Mouse (Mus musculus): Measurements from ENCODE around the gene Trim80.

DNA sequence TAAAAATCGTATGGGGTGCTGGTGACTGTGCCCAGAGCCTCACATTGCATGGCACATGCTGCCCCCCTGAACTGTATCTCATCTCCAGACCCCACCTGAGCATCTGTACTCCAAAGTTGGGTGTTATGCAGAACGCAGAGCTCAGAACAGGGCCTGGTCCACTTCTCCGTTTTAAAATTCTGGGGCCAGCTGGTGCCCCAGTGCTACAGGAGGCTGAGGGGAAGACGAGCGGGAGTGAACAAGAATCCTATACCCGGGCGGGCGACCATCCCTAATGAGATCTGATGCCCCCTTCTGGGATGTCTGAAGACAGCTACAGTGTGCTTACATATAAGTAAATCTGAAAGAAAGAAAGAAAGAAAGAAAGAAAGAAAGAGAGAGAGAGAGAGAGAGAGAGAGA, 20.6 kb downstream of the Trim80 start:
- TF ChIP-seq TCF12 (IDR thresholded peaks at IDR 0.05; ENCODE audit: insufficient read depth, poor library complexity, severe bottlenecking) (no peak), CEBPB (IDR thresholded peaks at IDR 0.05; ENCODE audit: insufficient read depth, poor library complexity, severe bottlenecking) (no peak), REST (IDR thresholded peaks at IDR 0.05; ENCODE audit: insufficient read depth, insufficient read length) (no peak), POLR2A (IDR thresholded peaks at IDR 0.05; ENCODE audit: insufficient read length, low read depth) (no peak), USF1 (IDR thresholded peaks at IDR 0.05; ENCODE audit: low read depth) (no peak), MYOD1 (IDR thresholded peaks at IDR 0.05; ENCODE audit: control insufficient read depth in 1 of 3, insufficient read length in 2 of 3, low read depth in 2 of 3) (no peak), MAX (IDR thresholded peaks at IDR 0.05; ENCODE audit: low read depth) (no peak), MYOG (IDR thresholded peaks at IDR 0.05; ENCODE audit: control insufficient read depth in 1 of 3, insufficient read depth in 1 of 3, insufficient read length in 2 of 3, low read depth in 2 of 3) (no peak), POLR2AphosphoS2 (IDR thresholded peaks at IDR 0.05; ENCODE audit: insufficient read length, low read depth) (no peak), E2F4 (IDR thresholded peaks at IDR 0.05; ENCODE audit: insufficient read depth) (no peak)
